Mouse (Mus musculus) gastrocnemius, adult 2 months (tissue): ENCODE results near the gene Trp53. TPM values are rescaled to one million over a fixed set of nuclear protein-coding genes. Genes with fewer than 3 reads are reported as not detected.
"Not testable (repeated sequence)": the region's sequence is repeated elsewhere in the genome, so short reads cannot be mapped to it uniquely, and the experiment has no call there.

Experiments
- DNase-seq: peaks from one replicate; pipeline ENCODE4 v3.0.0; 2022
- H3K27ac ChIP-seq: fragments of 200-600 bp; 2 replicates; pipeline ENCODE4 v1.8.1; 2022; ENCODE audit warnings: mild to moderate bottlenecking
- H3K4me3 ChIP-seq: fragments of 200-600 bp; 2 replicates; pipeline ENCODE4 v1.8.1; 2022; ENCODE audit warnings: mild to moderate bottlenecking, moderate library complexity
- CTCF ChIP-seq: fragments of 200-600 bp; IDR thresholded peaks from 2 replicates; pipeline ENCODE4 v1.8.1; 2022; ENCODE audit warnings: antibody characterized with exemption, mild to moderate bottlenecking, moderate library complexity
- intact Hi-C: fragments of 180-260 bp; cut with DNase I; formaldehyde crosslinking; loops from one replicate; pipeline ENCODE4 v1.15.1; 2025
- total RNA-seq, 2 experiments: library from RNA; stranded (reverse); gene quantifications; 2 replicates each; pipeline ENCODE4 v1.2.3; 2021

Trp53 gene
- total RNA-seq, 2 experiments from 2014 or later, result 12.9 to 16.5 TPM

- no peak for DNase-seq
- Histone ChIP-seq H3K27ac (peak overlapping the region; percentile 93), H3K4me3 (peak overlapping the region; percentile 87)
- intact Hi-C loops, result no loop called here
- TF ChIP-seq CTCF, result no peak
These were observed 26.3 kb downstream of the Trp53 start for GRCm38 (mm10) chr11:69606491-69606795.

- Histone ChIP-seq H3K27ac (no peak overlapping the region), H3K4me3 (no peak overlapping the region)
- intact Hi-C loops, result no loop called here
- no peak for DNase-seq
- TF ChIP-seq CTCF, result no peak
These were observed 26.7 kb downstream of the Trp53 start for GRCm38 (mm10) chr11:69606832-69607231.

- H3K4me3 ChIP-seq, result no peak overlapping the region
- intact Hi-C loops, result no loop called here
These were observed 28.4 kb downstream of the Trp53 start for GRCm38 (mm10) chr11:69608525-69608924.

GRCm38 (mm10) chr11:69609416-69609815, 29.3 kb downstream of the Trp53 start:
- H3K27ac ChIP-seq, result no peak overlapping the region
- intact Hi-C loops, result no loop called here
- H3K4me3 ChIP-seq, result no peak overlapping the region
- no peak for DNase-seq
- no peak for TF ChIP-seq CTCF

More at GRCm38 (mm10) chr11:69608525-69608924, 28.4 kb downstream of the Trp53 start:
- no peak for TF ChIP-seq CTCF
- no peak for DNase-seq
- H3K27ac ChIP-seq, result no peak overlapping the region

GRCm38 (mm10) chr11:69610899-69611298, 30.7 kb downstream of the Trp53 start:
- no peak for TF ChIP-seq CTCF
- H3K4me3 ChIP-seq, result no peak overlapping the region
- DNase-seq, result no peak
- intact Hi-C loops, result no loop called here
- no peak overlapping the region for H3K27ac ChIP-seq

- Histone ChIP-seq H3K27ac (peak overlapping the region; percentile 80), H3K4me3 (peak overlapping the region; percentile 63)
- intact Hi-C loops, result loop anchor here (1.0 kb wide), 2 partner anchors 34 to 67 kb away; no protein-coding TSS in a partner anchor
- TF ChIP-seq CTCF, result peak; percentile 86
- DNase-seq, result peak; percentile 90
These were observed 33.5 kb downstream of the Trp53 start for GRCm38 (mm10) chr11:69613553-69614256.

- not testable (repeated sequence) for H3K27ac ChIP-seq, DNase-seq
- peak overlapping the region; percentile 63 for H3K4me3 ChIP-seq
- intact Hi-C loops, result loop anchor here (1.0 kb wide), 1 partner anchor 68 kb away; no protein-coding TSS in a partner anchor
These were observed 34.1 kb downstream of the Trp53 start for GRCm38 (mm10) chr11:69614257-69614588.

- peak; percentile 52 for DNase-seq
- intact Hi-C loops, result no loop called here
- TF ChIP-seq CTCF, result peak; percentile 26; the same call in 1 of the 2 replicates
- no peak overlapping the region for H3K4me3 ChIP-seq
- H3K27ac ChIP-seq, result peak overlapping the region; percentile 65
These were observed 36.6 kb downstream of the Trp53 start for GRCm38 (mm10) chr11:69616781-69617180.

GRCm38 (mm10) chr11:69617805-69618204, 37.6 kb downstream of the Trp53 start, which contains the start of gene Shbg:
Shbg (minus strand) TSS chr11:69617905.
- intact Hi-C loops, result no loop called here
- DNase-seq, result no peak
- Histone ChIP-seq H3K4me3 (no peak within 1 kb of the TSS), H3K27ac (peak within 1 kb of the TSS; percentile 65)
- TF ChIP-seq CTCF, result no peak

- no peak overlapping the region for H3K27ac ChIP-seq
- TF ChIP-seq CTCF, result no peak
- no peak overlapping the region for H3K4me3 ChIP-seq
- no peak for DNase-seq
- intact Hi-C loops, result no loop called here
These were observed 40.4 kb downstream of the Trp53 start for GRCm38 (mm10) chr11:69620394-69621081.

GRCm38 (mm10) chr11:69621571-69622268, 41.6 kb downstream of the Trp53 start, which contains the start of gene Sat2:
Sat2 (plus strand) TSS chr11:69622024.
- DNase-seq, result peak; percentile 74
- TF ChIP-seq CTCF, result no peak
- H3K27ac ChIP-seq, result peak within 1 kb of the TSS; percentile 91
- intact Hi-C loops, result no loop called here
- H3K4me3 ChIP-seq, result peak within 1 kb of the TSS; percentile 87

- no peak for TF ChIP-seq CTCF
- Histone ChIP-seq H3K4me3 (peak overlapping the region; percentile 87), H3K27ac (peak overlapping the region; percentile 91)
- intact Hi-C loops, result no loop called here
- no peak for DNase-seq
These were observed 42.2 kb downstream of the Trp53 start for GRCm38 (mm10) chr11:69622406-69622805.

GRCm38 (mm10) chr11:69623006-69623405, 42.8 kb downstream of the Trp53 start:
- no peak for TF ChIP-seq CTCF
- Histone ChIP-seq H3K4me3 (no peak overlapping the region; the same call in 1 of the 2 replicates), H3K27ac (peak overlapping the region; percentile 91; the same call in 1 of the 2 replicates)
- DNase-seq, result no peak
- intact Hi-C loops, result no loop called here

- intact Hi-C loops, result not testable (repeated sequence)
These were observed 44.2 kb downstream of the Trp53 start for GRCm38 (mm10) chr11:69624339-69624738.

More at GRCm38 (mm10) chr11:69624339-69624738, 44.2 kb downstream of the Trp53 start:
- not testable (repeated sequence) for DNase-seq, H3K4me3 ChIP-seq, H3K27ac ChIP-seq
